Mouse (Mus musculus) neutrophil, adult 59 days (primary cell): Measurements from ENCODE around the gene Treml2. TPM values are rescaled to one million over a fixed set of nuclear protein-coding genes. Genes with fewer than 3 reads are reported as not detected.

Experiments used
- total RNA-seq, 2 experiments: library from RNA; stranded (reverse); gene quantifications; 1 replicate in 1 of 2; 2 replicates in 1 of 2; pipeline ENCODE4 v1.2.4; 2023

Treml2 gene
- 100 to 1,000 TPM; 109 to 115 TPM for total RNA-seq

GRCm38 (mm10) chr17:48299203-48299602 lies at the start of gene Treml2:
Gene Treml2, plus strand, starts transcription at chr17:48299498.

GRCm38 (mm10) chr17:48263741-48264362 lies 35.4 kb upstream of the Treml2 start, which contains the start of gene Treml4:
Gene Treml4, plus strand, starts transcription at chr17:48264295.

GRCm38 (mm10) chr17:48315905-48316579 lies 16.7 kb downstream of the Treml2 start, which contains the start of gene B430306N03Rik:
Gene B430306N03Rik, plus strand, starts transcription at chr17:48316141.

GRCm38 (mm10) chr17:48346231-48346630 lies 46.9 kb downstream of the Treml2 start, which contains the start of gene Trem2:
Gene Trem2, plus strand, starts transcription at chr17:48346401.

GRCm38 (mm10) chr17:48359616-48360015 lies 60.3 kb downstream of the Treml2 start, which contains the start of gene Treml1:
Gene Treml1, plus strand, starts transcription at chr17:48359916.

Other genes with a start within 250 kb of the Treml2 start
- not detected for gene 1700067P10Rik, start 210.2 kb upstream of the Treml2 start, total RNA-seq
- gene 9830107B12Rik, start 153.2 kb upstream of the Treml2 start, total RNA-seq: 10 to 100 TPM; 59.3 to 70.6 TPM
- gene A530064D06Rik, start 132.2 kb upstream of the Treml2 start, total RNA-seq: 10 to 100 TPM; 66.6 to 87.6 TPM
- 100 to 1,000 TPM; 535 to 664 TPM for gene Trem1, start 66.7 kb upstream of the Treml2 start, total RNA-seq
- gene Trem3, start 51.7 kb upstream of the Treml2 start, total RNA-seq: 100 to 1,000 TPM; 332 to 340 TPM
- gene Treml4, start 35.2 kb upstream of the Treml2 start, total RNA-seq: 10 to 100 TPM; 24.1 to 25.1 TPM
- gene B430306N03Rik, start 16.6 kb downstream of the Treml2 start, total RNA-seq: 100 to 1,000 TPM; 144 to 152 TPM
- 10 to 100 TPM; 11.1 to 15.2 TPM for gene Trem2, start 46.9 kb downstream of the Treml2 start, total RNA-seq
- gene Treml1, start 60.4 kb downstream of the Treml2 start, total RNA-seq: 1 to 10 TPM; 1.5 to 2.6 TPM
- 100 to 1,000 TPM; 111 to 113 TPM for gene Nfya, start 110.4 kb downstream of the Treml2 start, total RNA-seq
- 10 to 100 TPM; 20.7 to 21.9 TPM for gene Oard1, start 110.5 kb downstream of the Treml2 start, total RNA-seq
- not detected for gene Apobec2, start 133.4 kb downstream of the Treml2 start, total RNA-seq
- 1 to 10 TPM; 1.8 to 6.7 TPM for gene Tspo2, start 152.0 kb downstream of the Treml2 start, total RNA-seq
- under 1 TPM in 1 of 2 experiments, not detected in 1; 0.22 TPM for gene Unc5cl, start 155.4 kb downstream of the Treml2 start, total RNA-seq